Mouse (Mus musculus): Measurements from ENCODE around the gene Tmem9.

GRCm38 (mm10) chr1:136006292-136006748 is 1.6 kb upstream of the Tmem9 start, which contains the start of gene Igfn1:
- TF ChIP-seq CTCF (IDR thresholded peaks at IDR 0.05; ENCODE audit: low read depth, low read length) (no peak), POLR2A (IDR thresholded peaks at IDR 0.05; ENCODE audit: borderline replicate concordance, low read depth, low read length) (no peak)
